Mouse (Mus musculus) embryo, embryonic 11 days (tissue): Measurements from ENCODE around the gene Ecm2.
A peak's percentile ranks its signal among the peaks of the same experiment; 100 is the strongest.

Experiments used
- DNase-seq: peaks from one replicate; pipeline ENCODE4 v3.0.0-alpha.2; 2015

Ecm2 gene

GRCm38 (mm10) chr13:49504510-49504909 lies at the start of gene Ecm2:
Gene Ecm2 (plus strand): TSS chr13:49504810.
- DNase-seq: no peak

GRCm38 (mm10) chr13:49460276-49460675 lies 44.3 kb upstream of the Ecm2 start:
- no peak for DNase-seq

GRCm38 (mm10) chr13:49460692-49461414 lies 43.8 kb upstream of the Ecm2 start:
- DNase-seq: no peak

- no peak for DNase-seq
Measured at GRCm38 (mm10) chr13:49461458-49462132, 43.0 kb upstream of the Ecm2 start.

GRCm38 (mm10) chr13:49462921-49463320 lies 41.7 kb upstream of the Ecm2 start:
- no peak for DNase-seq

GRCm38 (mm10) chr13:49465875-49466274 lies 38.7 kb upstream of the Ecm2 start:
- no peak for DNase-seq

GRCm38 (mm10) chr13:49466393-49467075 lies 38.1 kb upstream of the Ecm2 start:
- DNase-seq: peak; percentile 37

- peak; percentile 44 for DNase-seq
Measured at GRCm38 (mm10) chr13:49467585-49467984, 37.0 kb upstream of the Ecm2 start.

GRCm38 (mm10) chr13:49469002-49469401 lies 35.6 kb upstream of the Ecm2 start:
- DNase-seq: no peak

- no peak for DNase-seq
Measured at GRCm38 (mm10) chr13:49470319-49470718, 34.3 kb upstream of the Ecm2 start.

- no peak for DNase-seq
Measured at GRCm38 (mm10) chr13:49470806-49471205, 33.8 kb upstream of the Ecm2 start.

GRCm38 (mm10) chr13:49471981-49472675 lies 32.5 kb upstream of the Ecm2 start:
- DNase-seq: no peak

- no peak for DNase-seq
Measured at GRCm38 (mm10) chr13:49472676-49473005, 32.0 kb upstream of the Ecm2 start.

GRCm38 (mm10) chr13:49477887-49478286 lies 26.7 kb upstream of the Ecm2 start:
- no peak for DNase-seq

GRCm38 (mm10) chr13:49478851-49479374 lies 25.7 kb upstream of the Ecm2 start:
- no peak for DNase-seq

GRCm38 (mm10) chr13:49479399-49479798 lies 25.2 kb upstream of the Ecm2 start:
- no peak for DNase-seq

GRCm38 (mm10) chr13:49480057-49480456 lies 24.6 kb upstream of the Ecm2 start:
- no peak for DNase-seq

GRCm38 (mm10) chr13:49480551-49480950 lies 24.1 kb upstream of the Ecm2 start:
- DNase-seq: no peak

- no peak for DNase-seq
Measured at GRCm38 (mm10) chr13:49485388-49485787, 19.2 kb upstream of the Ecm2 start.

GRCm38 (mm10) chr13:49492376-49493368 lies 11.9 kb upstream of the Ecm2 start, which contains the start of gene Tes3-ps:
Gene Tes3-ps (plus strand): TSS chr13:49493318.
- no peak for DNase-seq

- no peak for DNase-seq
Measured at GRCm38 (mm10) chr13:49505776-49506175, 1.2 kb downstream of the Ecm2 start.

GRCm38 (mm10) chr13:49507176-49507575 lies 2.6 kb downstream of the Ecm2 start:
- DNase-seq: no peak
